Mouse (Mus musculus) left cerebral cortex, postnatal 10 days (tissue): Measurements from ENCODE around the gene Cyp1a2. TPM values are rescaled to one million over a fixed set of nuclear protein-coding genes. Genes with fewer than 3 reads are reported as not detected.

Experiments
- DNase-seq, 2 experiments: peaks; one replicate each; pipeline ENCODE4 v3.0.0; 2021 to 2022; ENCODE audit warnings: low spot score in 2 of 2, mixed read lengths in 1 of 2; ENCODE audit errors: extremely low spot score in 1 of 2
- intact Hi-C: fragments of 180-260 bp; cut with DNase I; formaldehyde crosslinking; loops from one replicate; pipeline ENCODE4 v1.15.1; 2025
- total RNA-seq, 2 experiments: library from RNA; stranded (reverse); gene quantifications; 2 replicates each; pipeline ENCODE4 v1.2.3; 2021

Cyp1a2 gene
- total RNA-seq, 2 experiments from 2014 or later = not detected

DNA sequence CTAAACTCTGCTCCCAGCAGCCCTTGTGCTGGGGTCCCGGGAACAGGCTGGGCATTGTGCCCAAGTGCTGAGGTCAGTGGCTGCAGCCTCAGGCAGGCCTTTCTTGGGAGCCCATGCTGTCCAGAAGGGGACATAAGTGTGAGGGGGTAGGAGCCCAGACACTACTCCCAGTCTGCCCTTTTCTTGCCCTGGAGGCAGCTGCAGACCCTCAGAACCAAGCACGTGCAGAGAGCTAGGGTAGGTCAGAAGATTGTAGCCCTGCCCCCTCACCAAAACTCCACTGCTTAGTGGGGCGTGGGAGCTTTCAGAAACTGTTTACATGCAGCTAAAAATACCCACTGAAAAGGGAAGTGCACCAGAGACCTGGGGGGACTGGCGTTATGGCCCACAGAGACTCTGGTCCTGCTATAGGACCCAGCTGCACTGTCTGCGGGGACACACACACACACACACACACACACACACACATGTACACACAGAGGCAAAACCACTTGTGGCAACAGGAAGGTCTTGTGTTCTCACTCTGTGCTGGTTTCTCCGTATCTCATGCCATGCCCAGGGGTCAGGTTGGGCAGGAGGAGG is 45.7 kb downstream of the Cyp1a2 start:
- DNase-seq = peak in 1 of 2 experiments; percentile 89
- intact Hi-C loops = no loop called here

- intact Hi-C loops = no loop called here
- DNase-seq = peak in 1 of 2 experiments; percentile 15
Measured at GRCm38 (mm10) chr9:57637272-57637671, 46.2 kb downstream of the Cyp1a2 start.

GRCm38 (mm10) chr9:57633481-57634024 is 50.0 kb downstream of the Cyp1a2 start:
- intact Hi-C loops = no loop called here
- DNase-seq = peak in 1 of 2 experiments; percentile 42

GRCm38 (mm10) chr9:57629118-57629874 is 54.2 kb downstream of the Cyp1a2 start:
- peak; percentile 71 to 83 for DNase-seq
- intact Hi-C loops = no loop called here

- DNase-seq = peak in 1 of 2 experiments; percentile 29
- intact Hi-C loops = no loop called here
Measured at GRCm38 (mm10) chr9:57628717-57629116, 54.8 kb downstream of the Cyp1a2 start.

DNA sequence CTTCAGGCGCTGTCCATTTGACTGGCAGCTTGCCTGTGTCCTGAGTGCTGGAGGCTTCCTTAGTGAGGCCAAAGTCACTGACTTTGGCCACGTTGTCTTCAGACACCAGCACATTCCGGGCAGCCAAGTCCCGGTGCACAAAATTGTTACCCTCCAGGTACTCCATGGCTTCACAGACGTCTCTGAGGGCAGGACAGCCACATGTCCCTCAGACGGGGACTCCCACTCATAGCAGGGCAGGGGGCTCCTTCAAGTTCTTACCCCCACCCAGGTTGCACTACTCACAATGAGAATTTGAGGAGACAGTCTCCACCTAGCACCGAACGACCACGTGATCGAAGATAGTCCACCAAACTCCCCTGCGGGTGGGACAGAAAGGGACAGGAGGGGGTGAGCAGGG is 55.6 kb downstream of the Cyp1a2 start:
- intact Hi-C loops = no loop called here
- DNase-seq = no peak

GRCm38 (mm10) chr9:57627191-57627590 is 56.3 kb downstream of the Cyp1a2 start:
- intact Hi-C loops = no loop called here
- peak in 1 of 2 experiments; percentile 24 for DNase-seq

Other genes with a start within 250 kb of the Cyp1a2 start
- 10 to 100 TPM; 11.7 to 13.0 TPM for gene Ppcdc, start 243.6 kb downstream of the Cyp1a2 start, total RNA-seq
- 100 to 1,000 TPM; 387 to 389 TPM for gene Scamp5, start 215.6 kb downstream of the Cyp1a2 start, total RNA-seq
- 10 to 100 TPM; 14.1 to 14.8 TPM for gene Rpp25, start 179.7 kb downstream of the Cyp1a2 start, total RNA-seq
- gene Cox5a, start 162.4 kb downstream of the Cyp1a2 start, total RNA-seq = 100 to 1,000 TPM; 501 to 523 TPM
- 10 to 100 TPM; 21.5 to 24.7 TPM for gene Fam219b, start 146.2 kb downstream of the Cyp1a2 start, total RNA-seq
- gene Mpi, start 130.9 kb downstream of the Cyp1a2 start, total RNA-seq = 10 to 100 TPM; 79.5 to 81.1 TPM
- 10 to 100 TPM; 25.7 to 29.9 TPM for gene Scamp2, start 122.8 kb downstream of the Cyp1a2 start, total RNA-seq
- 10 to 100 TPM; 33.5 to 38.8 TPM for gene Ulk3, start 94.3 kb downstream of the Cyp1a2 start, total RNA-seq
- gene Cplx3, start 77.4 kb downstream of the Cyp1a2 start, total RNA-seq = 10 to 100 TPM; 15.6 to 17.8 TPM
- gene Lman1l, start 62.9 kb downstream of the Cyp1a2 start, total RNA-seq = not detected
- 10 to 100 TPM; 64.6 to 66.3 TPM for gene Csk, start 30.1 kb downstream of the Cyp1a2 start, total RNA-seq
- gene Cyp1a1, start 4.2 kb upstream of the Cyp1a2 start, total RNA-seq = under 1 TPM; 0.41 to 0.43 TPM
- 10 to 100 TPM; 15.2 to 17.6 TPM for gene Edc3, start 24.8 kb upstream of the Cyp1a2 start, total RNA-seq
- 10 to 100 TPM; 69.6 to 88.0 TPM for gene Clk3, start 82.2 kb upstream of the Cyp1a2 start, total RNA-seq
- 1 to 10 TPM; 7.7 to 9.3 TPM for gene Arid3b, start 153.1 kb upstream of the Cyp1a2 start, total RNA-seq
- 100 to 1,000 TPM in 1 of 2 experiments, 10 to 100 TPM in 1; 98.2 to 107 TPM for gene Ubl7, start 227.3 kb upstream of the Cyp1a2 start, total RNA-seq